25 mouse cellular contexts compared by ENCODE assay signal in genomic region chr10:6495081-6495480, GRCm38 (mm10).
"Had no signal": no experiment of that assay in that cellular context is flagged by ENCODE, and none has a peak within 500 bp of the region (broad histone marks: within the 10 kb centered on the region; RNA-seq: fewer than 3 reads in every experiment).

No protein-coding gene starts in this region.

- H3K4me3 ChIP-seq: kidney, embryonic 15.5 days; limb, embryonic 10.5 days; limb, embryonic 13.5 days; liver, embryonic 12.5 days; liver, embryonic 15.5 days; lung, embryonic 15.5 days; megakaryocyte, embryonic 14.5 days; midbrain, embryonic 10.5 days; neural tube, embryonic 12.5 days; neural tube, embryonic 15.5 days had no signal

- DNase-seq: kidney, adult 8-10 months; kidney, postnatal 10 days; kidney, postnatal 36 days; layer of hippocampus, postnatal 36 days; liver; lung, adult 18-20 months; lung, postnatal 10 days; lung, postnatal 36 days; midbrain, embryonic 14.5 days; right cerebral cortex, postnatal 14 days; right cerebral cortex, postnatal 4 days; thymus, adult 2 months; thymus, postnatal 14 days; thymus, postnatal 4 days had no signal

- H3K27me3 ChIP-seq: kidney, embryonic 15.5 days; limb, embryonic 13.5 days; liver, embryonic 12.5 days; liver, embryonic 15.5 days; lung, embryonic 15.5 days; megakaryocyte, embryonic 14.5 days; neural tube, embryonic 12.5 days; neural tube, embryonic 15.5 days had no signal

- H3K4me1 ChIP-seq: kidney, embryonic 15.5 days; limb, embryonic 10.5 days; limb, embryonic 13.5 days; liver, embryonic 12.5 days; liver, embryonic 15.5 days; lung, embryonic 15.5 days; megakaryocyte, embryonic 14.5 days; midbrain, embryonic 10.5 days; neural tube, embryonic 12.5 days; neural tube, embryonic 15.5 days had no signal

- H3K9me3 ChIP-seq: kidney, embryonic 15.5 days; limb, embryonic 10.5 days; limb, embryonic 13.5 days; liver, embryonic 12.5 days; liver, embryonic 15.5 days; lung, embryonic 15.5 days; megakaryocyte, embryonic 14.5 days; midbrain, embryonic 10.5 days; neural tube, embryonic 12.5 days; neural tube, embryonic 15.5 days had no signal

- H3K4me2 ChIP-seq: kidney, embryonic 15.5 days; limb, embryonic 13.5 days; liver, embryonic 12.5 days; liver, embryonic 15.5 days; lung, embryonic 15.5 days; neural tube, embryonic 12.5 days; neural tube, embryonic 15.5 days had no signal

- ATAC-seq: liver, embryonic 12.5 days had no signal

- H3K9ac ChIP-seq: kidney, embryonic 15.5 days; limb, embryonic 13.5 days; liver, embryonic 12.5 days; liver, embryonic 15.5 days; lung, embryonic 15.5 days; neural tube, embryonic 12.5 days; neural tube, embryonic 15.5 days had no signal

- H3K36me3 ChIP-seq: kidney, embryonic 15.5 days; limb, embryonic 10.5 days; limb, embryonic 13.5 days; liver, embryonic 12.5 days; liver, embryonic 15.5 days; lung, embryonic 15.5 days; midbrain, embryonic 10.5 days; neural tube, embryonic 12.5 days; neural tube, embryonic 15.5 days had no signal

- H3K27ac ChIP-seq: kidney, embryonic 15.5 days; limb, embryonic 10.5 days; limb, embryonic 13.5 days; liver, embryonic 12.5 days; liver, embryonic 15.5 days; lung, embryonic 15.5 days; midbrain, embryonic 10.5 days; neural tube, embryonic 12.5 days; neural tube, embryonic 15.5 days; stomach, postnatal 0 days had no signal
